Mouse (Mus musculus) cerebellum, adult 2 months (tissue): Measurements from ENCODE around the gene Hdc.

ENCODE experiments used
- CTCF ChIP-seq: fragments of 200-500 bp; IDR thresholded peaks from 2 replicates; pipeline ENCODE4 v1.5.1; 2011; ENCODE audit warnings: low read depth, mild to moderate bottlenecking, control low read depth, low read length, moderate library complexity, borderline replicate concordance; ENCODE audit not compliant: insufficient read depth
- POLR2A ChIP-seq: fragments of 200-500 bp; IDR thresholded peaks from 2 replicates; pipeline ENCODE4 v1.6.1; 2011; ENCODE audit warnings: low read length, control low read depth, borderline replicate concordance; ENCODE audit not compliant: insufficient read depth

GRCm38 (mm10) chr2:126575391-126576176 lies 43.5 kb downstream of the Hdc start:
- TF ChIP-seq CTCF (no peak), POLR2A (no peak)
